Mouse (Mus musculus) liver, postnatal 0 days (tissue): ENCODE data around the gene Mpg.

ENCODE experiments used
- CTCF ChIP-seq: sonication (generic); IDR thresholded peaks from 2 replicates; pipeline ENCODE4 v1.5.1; 2016; ENCODE audit warnings: antibody characterized with exemption, low read depth
- EP300 ChIP-seq: IDR thresholded peaks from 2 replicates; pipeline ENCODE4 v1.6.1; 2016; ENCODE audit warnings: antibody characterized with exemption, low read depth, mild to moderate bottlenecking

GRCm38 (mm10) chr11:32227555-32227954 is 1.2 kb downstream of the Mpg start:
- TF ChIP-seq CTCF, result no peak
- TF ChIP-seq EP300, result no peak
